ENCODE assay signal across 9 mouse cellular contexts in genomic region chr7:127587196-127587595, GRCm38 (mm10). TPM values are rescaled to one million over a fixed set of nuclear protein-coding genes. Genes with fewer than 3 reads are reported as not detected.
DNase-seq lines count a peak whose midpoint lies in the region; ATAC-seq and TF ChIP-seq lines count a peak whose summit lies in the region.
"Had no signal": no experiment of that assay in that cellular context is flagged by ENCODE, and none has a peak within 500 bp of the region (broad histone marks: within the 10 kb centered on the region; RNA-seq: fewer than 3 reads in every experiment).

No protein-coding gene starts in this region.

- no peak for TF ChIP-seq CTCF in testis, adult 2 months (IDR thresholded peaks at IDR 0.05; ENCODE audit: control insufficient read depth, insufficient read depth, insufficient replicate concordance, low read depth, low read length)

- peaks cover 59% of the 10 kb centered on the region for H3K4me1 ChIP-seq in erythroblast, embryonic 14.5 days (ENCODE audit: control insufficient read depth)
- peaks cover 14% of the 10 kb centered on the region for H3K4me1 ChIP-seq in testis, adult 2 months (ENCODE audit: control insufficient read depth, insufficient read depth, low read length)
- peaks cover 46% of the 10 kb centered on the region for H3K4me1 ChIP-seq in liver, embryonic 13.5 days (replicated peaks)

- H3K27me3 ChIP-seq in erythroblast, embryonic 14.5 days (ENCODE audit: control insufficient read depth): no peaks in the 10 kb centered on the region
- H3K27me3 ChIP-seq in testis, adult 2 months (ENCODE audit: control insufficient read depth, insufficient read depth, low read length): no peaks in the 10 kb centered on the region
- H3K27me3 ChIP-seq in liver, embryonic 13.5 days: no peaks in the 10 kb centered on the region

- TF ChIP-seq POLR2A in testis, adult 2 months (IDR thresholded peaks at IDR 0.05; ENCODE audit: control insufficient read depth, low read depth, low read length): no peak

- DNase-seq in testis, postnatal 14 days (ENCODE audit: low spot score): no peak
- no peak for DNase-seq in liver, embryonic 13.5 days
- no peak for DNase-seq in frontal cortex, postnatal 25 days (ENCODE audit: low spot score in 2 of 2)
- no peak for DNase-seq in thymus, postnatal 36 days
- DNase-seq in spleen, adult 18-20 months: no peak
- DNase-seq: lung, postnatal 14 days had no signal

- no peak for ATAC-seq in erythroblast, adult 5-6 weeks (replicated peaks; ENCODE audit: low FRiP score, poor library complexity, severe bottlenecking)
- ATAC-seq in liver, embryonic 13.5 days (ENCODE audit: low read depth): no peak

- H3K27ac ChIP-seq in testis, adult 2 months (ENCODE audit: control insufficient read depth, insufficient read depth, low read depth, low read length): peak overlapping the region; percentile 34; the same call in 1 of the 2 replicates
- H3K27ac ChIP-seq in liver, embryonic 13.5 days: peak overlapping the region; percentile 80

- H3K4me3 ChIP-seq in erythroblast, embryonic 14.5 days (replicated peaks): peak overlapping the region; percentile 68
- peak overlapping the region; percentile 92 for H3K4me3 ChIP-seq in testis, adult 2 months (ENCODE audit: control insufficient read depth, low read depth, low read length)
- H3K4me3 ChIP-seq in liver, embryonic 13.5 days (replicated peaks): peak overlapping the region; percentile 89

- H3K9me3 ChIP-seq in erythroblast, embryonic 14.5 days (ENCODE audit: control insufficient read depth, low read length): no peaks in the 10 kb centered on the region
- H3K9me3 ChIP-seq in liver, embryonic 13.5 days (replicated peaks): no peaks in the 10 kb centered on the region

- WGBS in liver, embryonic 13.5 days (ENCODE audit: insufficient replicate concordance): 63% methylated on average over 5 of the region's 5 CpGs

- H3K36me3 ChIP-seq in erythroblast, embryonic 14.5 days (ENCODE audit: control insufficient read depth): peaks cover 66% of the 10 kb centered on the region
- H3K36me3 ChIP-seq in testis, adult 2 months (ENCODE audit: control insufficient read depth, insufficient read depth, low read length): peaks cover 9% of the 10 kb centered on the region
- H3K36me3 ChIP-seq in liver, embryonic 13.5 days: peaks cover 57% of the 10 kb centered on the region

- H3K4me2 ChIP-seq in liver, embryonic 13.5 days: peak overlapping the region; percentile 98

- peak overlapping the region; percentile 74 for H3K9ac ChIP-seq in liver, embryonic 13.5 days

RNA-seq across cellular contexts. Expression of gene Ccdc189, which starts 1.2 kb away (rescaled TPM):
- polyA plus RNA-seq in erythroblast, embryonic 14.5 days (2012): 7.1 and 8.9 TPM in 2 replicates
- 4.0 and 14.0 TPM in 2 replicates for total RNA-seq in erythroblast, adult 5-6 weeks (2015; ENCODE audit: low replicate concordance)
- 26.1 and 31.4 TPM in 2 replicates for total RNA-seq in erythroblast, adult 5-6 weeks (2017; ENCODE audit: low replicate concordance)
- polyA plus RNA-seq in testis, adult 2 months (2012; rRNA removed): 200 and 220 TPM in 2 replicates
- polyA plus RNA-seq in liver, embryonic 13.5 days (2015; fragmentation: Nextera tagmentation; extraction: Ambion mirVana): 7.3 TPM in 2 replicates

RNA-seq across cellular contexts. Expression of gene Rnf40, which starts 1.4 kb away (rescaled TPM):
- 4.4 and 5.0 TPM in 2 replicates for polyA plus RNA-seq in erythroblast, embryonic 14.5 days (2012)
- total RNA-seq in erythroblast, adult 5-6 weeks (2015; ENCODE audit: low replicate concordance): 17.1 and 18.1 TPM in 2 replicates
- 41.8 and 86.0 TPM in 2 replicates for total RNA-seq in erythroblast, adult 5-6 weeks (2017; ENCODE audit: low replicate concordance)
- 56.5 and 63.5 TPM in 2 replicates for polyA plus RNA-seq in testis, adult 2 months (2012; rRNA removed)
- 18.8 and 25.3 TPM in 2 replicates for polyA plus RNA-seq in liver, embryonic 13.5 days (2015; fragmentation: Nextera tagmentation; extraction: Ambion mirVana)

RNA-seq across cellular contexts. Expression of gene Phkg2, which starts 14.1 kb away (rescaled TPM):
- 5.4 and 7.7 TPM in 2 replicates for polyA plus RNA-seq in erythroblast, embryonic 14.5 days (2012)
- 35.1 and 44.2 TPM in 2 replicates for total RNA-seq in erythroblast, adult 5-6 weeks (2015; ENCODE audit: low replicate concordance)
- total RNA-seq in erythroblast, adult 5-6 weeks (2017; ENCODE audit: low replicate concordance): 16.2 and 40.8 TPM in 2 replicates
- polyA plus RNA-seq in testis, adult 2 months (2012; rRNA removed): 1,776 and 1,820 TPM in 2 replicates
- polyA plus RNA-seq in liver, embryonic 13.5 days (2015; fragmentation: Nextera tagmentation; extraction: Ambion mirVana): 19.3 and 20.2 TPM in 2 replicates

RNA-seq across cellular contexts. Expression of gene Tmem265, which starts 26.0 kb away (rescaled TPM):
- polyA plus RNA-seq in erythroblast, embryonic 14.5 days (2012): 0.61 and 0.75 TPM in 2 replicates
- total RNA-seq in erythroblast, adult 5-6 weeks (2015; ENCODE audit: low replicate concordance): 1.7 TPM in 1 of 2 replicates, not detected in the other
- not detected in 2 replicates for total RNA-seq in erythroblast, adult 5-6 weeks (2017; ENCODE audit: low replicate concordance)
- polyA plus RNA-seq in testis, adult 2 months (2012; rRNA removed): 4.3 and 4.5 TPM in 2 replicates
- 3.3 and 4.0 TPM in 2 replicates for polyA plus RNA-seq in liver, embryonic 13.5 days (2015; fragmentation: Nextera tagmentation; extraction: Ambion mirVana)

RNA-seq across cellular contexts. Expression of gene Zfp629, which starts 28.4 kb away (rescaled TPM):
- polyA plus RNA-seq in erythroblast, embryonic 14.5 days (2012): 0.11 and 0.15 TPM in 2 replicates
- total RNA-seq in erythroblast, adult 5-6 weeks (2015; ENCODE audit: low replicate concordance): 0.77 and 0.84 TPM in 2 replicates
- total RNA-seq in erythroblast, adult 5-6 weeks (2017; ENCODE audit: low replicate concordance): 2.0 and 3.2 TPM in 2 replicates
- polyA plus RNA-seq in testis, adult 2 months (2012; rRNA removed): 10.4 and 14.9 TPM in 2 replicates
- 1.6 and 1.8 TPM in 2 replicates for polyA plus RNA-seq in liver, embryonic 13.5 days (2015; fragmentation: Nextera tagmentation; extraction: Ambion mirVana)

Comparison
In these comparisons a context has a peak if more than half of its experiments do, and no peak if none do; other contexts are left out.
1. RNA of gene Ccdc189, which starts 1.2 kb away (polyA plus RNA-seq): 200 to 220 TPM in testis, adult 2 months; 7.3 TPM in liver, embryonic 13.5 days and 7.1 to 8.9 TPM in erythroblast, embryonic 14.5 days; every median in the first group is over 10 times any median in the second.
2. RNA of gene Phkg2, which starts 14.1 kb away (polyA plus RNA-seq): 1,776 to 1,820 TPM in testis, adult 2 months; 19.3 to 20.2 TPM in liver, embryonic 13.5 days and 5.4 to 7.7 TPM in erythroblast, embryonic 14.5 days; every median in the first group is over 10 times any median in the second.
3. Peak in every context shown above with its lines, with median percentiles within 50 percentile points of each other: H3K4me3 ChIP-seq.